Mouse (Mus musculus) 3T3-L1 (cell line): ENCODE results near the gene Ints12.

Experiments used
- DNase-seq: peaks from one replicate; pipeline ENCODE4 v3.0.0-alpha.2; 2015; ENCODE audit warnings: low read depth, low spot score

Gene Ints12

DNA sequence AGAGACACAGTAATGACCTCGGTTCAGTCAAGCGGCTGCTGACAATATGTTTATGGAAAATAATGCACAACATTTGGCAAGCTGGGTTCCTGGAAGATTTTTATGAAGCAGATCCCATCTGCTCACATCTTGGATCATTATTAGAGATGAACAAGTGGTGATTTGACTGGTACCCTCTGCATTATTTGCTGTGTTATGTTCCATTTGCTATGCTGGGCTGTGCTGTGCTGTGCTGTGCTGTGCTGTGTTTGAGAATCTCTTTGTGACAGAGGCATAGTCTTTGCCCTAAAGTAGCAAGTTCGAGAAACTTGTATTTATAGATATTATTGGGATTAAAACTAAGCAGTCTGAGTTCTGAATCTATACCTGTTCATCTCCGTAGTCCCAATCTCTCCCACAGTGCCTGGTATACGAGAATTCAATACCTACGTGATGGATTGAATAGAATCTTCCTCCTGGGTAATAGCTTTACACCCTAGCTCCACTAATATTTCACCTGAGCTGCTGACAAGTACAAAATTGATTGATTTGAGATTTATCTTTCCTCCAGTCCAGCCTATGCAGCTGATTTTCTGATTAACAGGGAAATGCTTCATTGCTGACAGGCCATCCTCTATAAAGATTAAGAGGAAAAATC is 53.0 kb downstream of the Ints12 start:
- no peak for DNase-seq

DNA sequence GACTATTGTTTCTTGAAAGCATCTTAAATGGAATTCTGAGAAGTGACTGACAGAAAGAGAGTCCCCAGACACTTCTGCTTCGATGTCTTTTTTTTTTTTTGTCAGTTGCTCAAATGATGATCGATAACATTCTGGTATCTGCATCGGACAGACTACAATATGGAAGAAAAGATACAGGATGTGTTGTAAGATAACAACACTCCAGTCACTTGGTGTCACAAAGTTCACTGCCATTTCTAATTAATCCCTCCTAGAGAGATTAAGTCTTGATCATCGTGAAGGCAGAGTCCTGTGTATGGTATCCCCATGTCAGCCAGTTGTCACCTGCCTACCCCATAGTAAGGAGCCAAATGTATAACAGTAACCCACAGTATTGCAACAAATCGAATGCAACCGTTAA is 60.0 kb downstream of the Ints12 start:
- no peak for DNase-seq

DNA sequence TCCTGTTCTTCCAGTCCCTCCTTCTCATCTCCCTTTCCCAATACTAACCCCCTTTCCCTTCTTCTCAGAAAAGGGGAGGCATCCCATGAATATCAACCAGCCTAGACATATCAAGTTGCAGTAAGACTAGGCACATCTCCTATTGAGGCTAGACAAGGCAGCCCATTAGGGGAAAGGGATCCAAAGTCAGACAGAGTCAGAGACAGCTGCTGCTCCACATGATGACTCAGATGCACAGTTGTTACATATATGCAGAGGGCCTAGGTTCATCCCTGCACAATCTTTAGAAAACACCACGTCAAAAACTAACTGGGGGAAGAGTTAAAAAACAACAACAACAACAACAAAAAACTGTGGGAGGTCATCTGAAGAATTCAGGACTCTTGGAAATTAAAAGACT is 61.2 kb downstream of the Ints12 start:
- no peak for DNase-seq

DNA sequence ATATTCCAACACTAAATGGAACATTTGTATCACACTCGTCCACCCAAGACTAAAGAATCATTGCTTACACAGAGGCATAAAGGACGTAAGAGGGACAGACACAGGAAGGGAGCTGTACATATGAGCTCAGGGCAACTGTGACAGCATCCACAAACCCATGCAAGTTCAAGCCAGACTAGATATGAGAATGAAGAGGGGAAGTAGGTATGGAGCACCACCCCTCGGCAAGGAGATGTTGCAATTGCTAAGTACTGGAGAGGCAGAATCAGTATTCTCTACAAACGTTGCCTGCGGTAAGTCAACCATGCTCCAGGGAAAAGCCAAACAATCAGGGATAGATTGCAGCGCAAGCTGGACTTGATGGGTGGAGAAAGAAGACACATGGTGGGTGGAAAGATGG is 62.0 kb downstream of the Ints12 start:
- DNase-seq, result no peak

DNA sequence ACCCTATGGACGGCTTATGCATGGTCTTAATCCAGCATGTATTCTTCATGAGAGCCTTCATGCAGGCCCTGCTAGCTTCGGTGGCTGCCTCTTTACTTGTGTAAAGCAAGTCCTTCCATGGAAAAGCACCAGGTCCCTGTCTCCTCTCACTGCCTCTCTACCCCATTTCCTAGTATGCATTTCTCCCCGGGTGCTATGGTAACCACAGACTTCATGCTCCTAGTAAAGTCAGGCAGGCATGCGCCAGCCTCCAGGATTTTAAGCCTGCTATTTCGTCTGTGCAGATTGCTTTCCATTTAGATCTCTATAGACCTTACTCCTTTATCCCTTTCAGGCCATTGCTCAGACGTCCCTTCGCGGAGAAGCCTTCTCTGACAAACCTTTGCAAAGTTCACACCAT is 63.0 kb downstream of the Ints12 start:
- DNase-seq, result no peak

DNA sequence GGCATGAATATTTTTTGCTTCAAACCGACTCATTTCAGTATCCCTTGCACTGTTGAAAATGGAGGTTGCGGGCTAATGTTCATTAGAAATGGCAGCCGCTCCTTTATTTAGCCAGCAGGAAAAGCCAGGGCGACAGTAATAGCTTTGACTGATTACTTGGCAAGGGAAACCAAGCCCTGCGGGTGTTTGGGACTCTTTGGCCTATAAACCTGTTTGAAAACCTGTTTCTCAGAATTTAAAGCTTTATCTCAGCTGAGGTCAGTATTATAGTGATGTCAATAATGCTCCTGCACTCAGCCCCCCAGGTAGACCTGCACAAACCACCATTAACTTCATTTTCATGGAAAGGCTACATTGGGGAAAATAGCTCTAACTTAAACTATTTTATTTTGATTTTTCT is 66.6 kb downstream of the Ints12 start:
- DNase-seq, result no peak
